Mouse (Mus musculus) liver, adult (tissue): ENCODE measurements around the gene Pskh1.

Experiments
- GATA4 ChIP-seq: IDR thresholded peaks from 2 replicates; pipeline ENCODE4 v1.6.1; 2014; ENCODE audit warnings: mild to moderate bottlenecking, low read length; ENCODE audit not compliant: insufficient replicate concordance

The Pskh1 gene

DNA sequence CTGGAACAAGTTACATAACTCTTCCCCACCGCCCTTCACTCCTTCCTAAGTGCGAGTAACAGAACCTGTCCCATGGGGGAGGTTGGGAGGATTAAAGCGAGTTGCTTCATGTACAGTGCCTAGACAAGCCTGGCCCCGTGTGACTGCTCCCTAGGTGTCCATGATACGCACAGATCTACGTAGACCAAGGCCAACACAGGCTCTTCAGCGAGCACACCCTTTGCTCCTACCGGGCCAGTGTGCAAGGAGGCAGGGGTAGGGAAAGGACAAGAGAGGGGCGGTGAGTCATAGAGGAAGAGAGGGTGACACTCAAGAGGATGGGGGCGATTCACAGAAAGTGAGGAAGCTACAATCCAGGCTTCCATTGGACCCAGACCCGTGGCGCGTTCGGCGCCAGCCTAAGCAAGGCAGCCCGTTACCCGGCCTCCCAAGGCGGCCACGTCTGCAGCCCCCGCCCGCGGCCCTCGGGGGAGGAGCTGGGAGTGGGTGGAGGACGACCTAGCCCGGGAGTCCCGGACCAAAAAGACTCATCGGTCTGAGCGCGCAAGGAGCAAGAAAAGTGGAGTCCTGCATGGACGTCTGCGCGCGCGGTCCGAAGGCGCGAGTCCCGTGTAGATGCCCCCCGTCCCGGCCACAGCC lies 65.1 kb downstream of the Pskh1 start:
- no peak for TF ChIP-seq GATA4

DNA sequence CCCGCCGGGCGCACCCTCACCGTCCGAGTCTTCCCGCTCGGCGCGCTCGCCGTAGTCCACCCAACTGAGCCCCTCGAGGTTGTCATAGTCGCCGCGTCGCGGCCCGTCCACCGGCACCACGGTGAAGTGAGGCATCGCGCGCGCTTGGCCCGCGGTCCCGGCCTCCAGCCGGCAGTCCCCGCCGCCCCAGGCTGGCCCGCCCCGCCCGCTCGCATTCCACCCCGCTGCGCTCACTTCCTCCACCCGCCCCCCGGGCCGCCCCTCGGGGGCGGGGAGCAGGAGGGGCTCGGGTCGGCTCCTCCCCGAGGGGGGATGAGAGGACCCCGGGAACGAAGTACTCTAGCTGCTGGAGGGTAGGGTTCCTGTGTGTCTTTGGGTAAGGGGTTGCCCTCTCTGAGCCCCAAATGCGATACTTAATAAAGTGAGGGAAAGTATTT lies 65.7 kb downstream of the Pskh1 start, which contains the start of gene Slc12a4:
Gene Slc12a4 (minus strand): TSS at position 193 of the 437 bp plus-strand sequence.
- TF ChIP-seq GATA4: no peak; the same call in 1 of the 2 replicates

DNA sequence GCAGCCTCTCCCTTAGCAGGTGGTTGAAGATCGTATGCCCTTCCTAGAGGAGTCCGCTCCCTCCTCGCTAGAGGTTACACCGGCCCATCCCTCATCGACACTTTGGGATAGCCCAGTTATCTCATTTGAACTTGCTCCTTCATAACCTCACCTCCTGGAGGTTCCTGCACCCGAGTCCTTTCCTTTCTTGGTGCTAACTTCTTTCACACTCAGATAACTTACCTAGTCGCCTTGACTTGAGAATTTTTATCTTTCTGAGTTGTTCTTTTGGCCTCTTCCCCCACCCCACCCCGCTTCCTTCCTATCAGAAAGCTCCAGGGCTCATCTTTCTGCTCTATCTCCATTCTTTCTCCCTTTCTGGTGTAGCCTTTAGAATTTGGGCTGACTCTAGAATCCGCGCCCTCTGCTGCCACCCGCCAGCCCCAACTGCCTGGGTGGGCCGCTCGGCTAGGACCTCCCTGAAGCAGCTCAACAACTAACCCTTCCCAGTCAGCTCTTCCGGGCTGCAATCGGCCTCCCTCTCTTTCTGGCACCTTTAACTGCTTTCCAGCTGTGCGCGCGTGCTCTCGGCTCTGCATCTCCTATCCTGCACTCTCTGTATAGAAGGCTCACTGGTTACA lies 66.6 kb downstream of the Pskh1 start:
- no peak for TF ChIP-seq GATA4

DNA sequence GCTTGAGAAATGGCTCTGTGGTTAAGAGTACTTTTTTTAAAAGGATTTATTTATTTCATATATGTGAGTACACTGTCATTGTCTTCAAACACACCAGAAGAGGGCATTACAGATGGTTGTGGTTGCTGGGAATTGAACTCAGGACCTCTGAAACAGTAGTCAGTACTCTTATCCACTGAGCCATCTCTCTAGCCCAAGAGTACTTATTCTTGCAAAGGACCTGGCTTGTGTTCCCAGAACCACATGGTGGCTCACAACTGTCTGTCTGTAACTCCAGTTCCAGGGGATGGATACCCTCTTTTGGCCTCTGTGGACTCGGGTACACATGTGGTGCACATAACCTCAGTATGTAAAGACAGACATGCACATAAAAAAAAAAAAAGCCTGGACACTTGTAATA lies 69.1 kb downstream of the Pskh1 start:
- no peak for TF ChIP-seq GATA4

DNA sequence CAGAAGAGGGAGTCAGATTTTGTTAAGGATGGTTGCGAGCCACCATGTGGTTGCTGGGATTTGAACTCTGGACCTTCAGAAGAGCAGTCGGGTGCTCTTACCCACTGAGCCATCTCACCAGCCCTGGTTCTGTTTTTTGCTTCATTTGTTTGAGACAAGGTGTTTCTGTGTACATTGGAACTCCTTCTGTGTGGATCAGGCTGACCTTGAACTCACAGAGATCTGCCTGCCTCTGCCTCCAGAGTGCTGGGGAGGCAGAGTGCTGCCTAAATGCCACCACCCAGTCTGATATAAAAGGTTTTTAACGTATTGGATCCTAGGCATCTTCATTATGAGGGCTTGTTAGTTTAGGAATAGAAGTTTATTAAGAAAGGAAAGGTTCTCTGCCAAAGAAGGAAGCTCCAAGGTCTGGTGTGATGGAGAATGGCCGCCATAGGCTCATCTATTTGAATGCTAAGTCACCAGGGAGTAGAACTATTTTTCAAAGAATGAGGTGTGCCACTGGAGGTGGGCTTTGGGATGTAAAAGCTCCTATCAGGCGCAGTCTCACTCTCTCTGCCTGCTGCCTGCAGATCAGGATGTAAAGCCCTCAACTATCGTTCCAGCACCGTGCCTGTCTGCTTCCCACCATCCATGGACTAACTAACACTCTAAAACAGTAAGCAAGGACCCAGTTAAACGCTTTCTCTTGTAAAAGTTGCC lies 70.9 kb downstream of the Pskh1 start:
- TF ChIP-seq GATA4: no peak

DNA sequence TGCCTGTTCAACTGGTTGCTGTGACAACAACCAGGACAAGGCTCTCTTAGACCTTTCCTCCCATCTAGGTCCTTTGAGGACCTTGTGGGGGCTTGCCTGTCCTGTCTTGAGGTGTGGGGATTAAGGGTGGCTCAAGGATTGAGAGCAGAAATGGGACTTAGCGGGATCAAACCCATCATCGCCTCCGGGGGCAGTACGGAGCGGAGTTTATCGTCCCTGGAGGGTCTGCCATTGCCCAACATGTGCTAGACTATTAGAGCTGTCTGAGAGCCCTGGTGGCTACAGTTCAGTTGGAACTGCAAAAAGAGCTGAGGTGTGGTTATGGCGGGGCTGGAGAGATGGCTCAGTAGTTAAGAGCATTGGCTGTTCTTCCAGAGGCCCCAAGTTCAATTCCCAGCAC lies 75.1 kb downstream of the Pskh1 start:
- no peak for TF ChIP-seq GATA4

DNA sequence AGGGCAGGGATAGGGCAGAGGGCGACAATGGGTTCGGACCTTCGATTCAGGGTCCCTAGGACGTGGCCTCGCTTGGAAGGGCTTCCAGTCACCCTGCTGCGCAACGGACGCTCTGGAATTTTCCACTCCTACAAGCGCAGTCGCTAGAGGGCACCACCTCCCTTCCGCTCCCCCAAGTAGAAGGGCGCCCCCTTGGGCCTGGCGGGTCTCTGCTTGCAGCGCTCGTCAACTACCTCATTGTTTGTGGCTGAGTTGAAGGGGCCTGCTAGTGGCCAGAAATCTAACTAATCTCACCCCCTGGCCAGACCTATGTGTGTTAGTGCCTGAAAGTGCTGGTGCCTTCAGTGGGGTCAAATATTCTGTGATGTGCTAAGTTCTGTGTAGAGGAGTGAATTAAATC lies 79.1 kb downstream of the Pskh1 start, which contains the start of gene Dpep3:
Gene Dpep3 (minus strand): TSS at position 105 of the 400 bp plus-strand sequence.
- TF ChIP-seq GATA4: no peak

DNA sequence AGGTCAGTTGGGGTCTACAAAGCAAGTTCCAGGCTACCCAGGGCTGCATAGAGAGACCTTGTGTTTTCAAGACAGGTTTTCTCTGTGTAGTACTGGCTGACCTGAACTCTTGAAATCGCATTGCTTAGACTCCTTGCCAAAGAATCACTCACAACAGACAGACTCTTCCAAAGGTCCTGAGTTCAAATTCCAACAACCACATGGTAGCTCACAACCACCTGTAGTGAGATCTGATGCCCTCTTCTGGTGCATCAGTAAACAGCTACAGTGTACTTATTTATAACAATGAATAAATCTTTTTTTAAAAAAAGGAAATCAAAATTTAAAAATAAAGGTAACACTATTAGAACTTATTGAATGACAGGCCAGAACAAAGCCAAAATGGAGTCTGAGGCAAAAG lies 80.9 kb downstream of the Pskh1 start:
- TF ChIP-seq GATA4: no peak
